Mouse (Mus musculus) liver, embryonic 15.5 days (tissue): Measurements from ENCODE around the gene Olfr988. TPM values are rescaled to one million over a fixed set of nuclear protein-coding genes. Genes with fewer than 3 reads are reported as not detected.
"Not testable (repeated sequence)": the region's sequence is repeated elsewhere in the genome, so short reads cannot be mapped to it uniquely, and the experiment has no call there.

Source experiments
- ATAC-seq: fragments of 200-750 bp; cut with Nextera tagmentation; 2 replicates; pipeline ENCODE4 v1.8.0; 2017; ENCODE audit warnings: moderate number of reproducible peaks, mild to moderate bottlenecking, moderate library complexity; ENCODE audit not compliant: insufficient read depth
- H3K27ac ChIP-seq: fragments of 300-500 bp; sonication (generic); replicated peaks from 2 replicates; pipeline ENCODE4 v1.5.1; 2015; ENCODE audit warnings: mild to moderate bottlenecking, inconsistent platforms
- H3K27me3 ChIP-seq: fragments of 300-500 bp; sonication (generic); 2 replicates; pipeline ENCODE4 v1.6.1; 2015; ENCODE audit warnings: mild to moderate bottlenecking, inconsistent platforms
- H3K36me3 ChIP-seq: fragments of 300-500 bp; sonication (generic); replicated peaks from 2 replicates; pipeline ENCODE4 v1.6.1; 2015; ENCODE audit warnings: moderate library complexity, mild to moderate bottlenecking, inconsistent platforms
- H3K4me1 ChIP-seq: fragments of 300-500 bp; sonication (generic); replicated peaks from 2 replicates; pipeline ENCODE4 v1.6.1; 2015; ENCODE audit warnings: inconsistent platforms
- H3K4me2 ChIP-seq: fragments of 300-500 bp; sonication (generic); 2 replicates; pipeline ENCODE4 v1.6.1; 2015; ENCODE audit warnings: moderate library complexity, mild to moderate bottlenecking, inconsistent platforms
- H3K4me3 ChIP-seq: fragments of 300-500 bp; sonication (generic); replicated peaks from 2 replicates; pipeline ENCODE4 v1.5.1; 2015; ENCODE audit warnings: mild to moderate bottlenecking, inconsistent platforms
- H3K9ac ChIP-seq: fragments of 300-500 bp; sonication (generic); 2 replicates; pipeline ENCODE4 v1.6.1; 2015; ENCODE audit warnings: moderate library complexity, mild to moderate bottlenecking, inconsistent platforms
- H3K9me3 ChIP-seq: fragments of 300-500 bp; sonication (generic); replicated peaks from 2 replicates; pipeline ENCODE4 v1.6.1; 2016; ENCODE audit warnings: inconsistent platforms
- WGBS: fragments of 180-500 bp; shearing (Covaris S2); methylation state at CpG from one replicate; pipeline ENCODE4 v1.1.7; 2015; ENCODE audit warnings: mixed read lengths; ENCODE audit not compliant: insufficient replicate concordance; 5-methylcytosine and 5-hydroxymethylcytosine counted together
- polyA plus RNA-seq: library from polyadenylated mRNA; unstranded; fragments of >200 nt; fragmentation: Nextera tagmentation; extraction: Ambion mirVana; gene quantifications from 2 replicates; pipeline ENCODE4 v1.2.1, GENCODE M21; 2015

Olfr988 gene
- not detected in 2 replicates for polyA plus RNA-seq

GRCm38 (mm10) chr2:85363127-85363526, at the start of gene Olfr988:
Gene Olfr988, minus strand, starts transcription at chr2:85363227.
- not testable (repeated sequence) for H3K9ac ChIP-seq, H3K4me1 ChIP-seq, H3K27me3 ChIP-seq, H3K9me3 ChIP-seq, H3K4me3 ChIP-seq, ATAC-seq, H3K27ac ChIP-seq, H3K36me3 ChIP-seq, H3K4me2 ChIP-seq

GRCm38 (mm10) chr2:85409369-85409768, 46.3 kb upstream of the Olfr988 start, which contains the start of gene Olfr992:
Gene Olfr992, minus strand, starts transcription at chr2:85409469.
- Histone ChIP-seq H3K9ac (no peak within 1 kb of the TSS), H3K9me3 (no peaks in the 10 kb centered on the region), H3K4me3 (no peak within 1 kb of the TSS), H3K4me1 (no peaks in the 10 kb centered on the region), H3K27ac (no peak within 1 kb of the TSS), H3K27me3 (no peaks in the 10 kb centered on the region), H3K36me3 (no peaks in the 10 kb centered on the region), H3K4me2 (no peak within 1 kb of the TSS)
- 42% methylated on average over 2 of the region's 2 CpGs for WGBS
- ATAC-seq: no peak

- no peak overlapping the region for H3K9ac ChIP-seq
- H3K27ac ChIP-seq: no peak overlapping the region
- no peaks in the 10 kb centered on the region for H3K9me3 ChIP-seq
- H3K4me1 ChIP-seq: no peaks in the 10 kb centered on the region
- H3K4me2 ChIP-seq: no peak overlapping the region
- ATAC-seq: no peak
- no peaks in the 10 kb centered on the region for H3K27me3 ChIP-seq
- no peaks in the 10 kb centered on the region for H3K36me3 ChIP-seq
- 35% methylated on average over 7 of the region's 7 CpGs for WGBS
- H3K4me3 ChIP-seq: no peak overlapping the region
These were observed 23.1 kb downstream of the Olfr988 start for GRCm38 (mm10) chr2:85339972-85340371.

- H3K4me1 ChIP-seq, H3K9me3 ChIP-seq, H3K27me3 ChIP-seq, ATAC-seq, H3K9ac ChIP-seq, H3K4me2 ChIP-seq, H3K4me3 ChIP-seq, H3K27ac ChIP-seq, H3K36me3 ChIP-seq: not testable (repeated sequence)
These were observed 23.8 kb downstream of the Olfr988 start, which contains the start of gene Olfr987 for GRCm38 (mm10) chr2:85339215-85339614. Gene Olfr987, minus strand, starts transcription at chr2:85339315.

GRCm38 (mm10) chr2:85319106-85319505, 43.9 kb downstream of the Olfr988 start:
- Histone ChIP-seq H3K9me3 (no peaks in the 10 kb centered on the region), H3K27me3 (no peaks in the 10 kb centered on the region), H3K4me2 (no peak overlapping the region), H3K9ac (no peak overlapping the region), H3K4me1 (no peaks in the 10 kb centered on the region), H3K27ac (no peak overlapping the region), H3K36me3 (no peaks in the 10 kb centered on the region), H3K4me3 (no peak overlapping the region)
- WGBS: 53% methylated on average over 1 of the region's 1 CpGs
- no peak for ATAC-seq

Other genes starting within 250 kb of the Olfr988 start
- 1.6 and 1.8 TPM in 2 replicates for gene Aplnr, start 227.0 kb downstream of the Olfr988 start, polyA plus RNA-seq
- 0.07 TPM in 2 replicates for gene Lrrc55, start 166.0 kb downstream of the Olfr988 start, polyA plus RNA-seq
- gene Olfr987, start 23.9 kb downstream of the Olfr988 start, polyA plus RNA-seq: not detected in 2 replicates
- not detected in 2 replicates for gene Olfr992, start 46.2 kb upstream of the Olfr988 start, polyA plus RNA-seq
- not detected in 2 replicates for gene Olfr993, start 51.6 kb upstream of the Olfr988 start, polyA plus RNA-seq
- gene Olfr994, start 73.2 kb upstream of the Olfr988 start, polyA plus RNA-seq: not detected in 2 replicates
- not detected in 2 replicates for gene Olfr995, start 80.4 kb upstream of the Olfr988 start, polyA plus RNA-seq
- gene 4833423E24Rik, start 155.8 kb upstream of the Olfr988 start, polyA plus RNA-seq: not detected in 2 replicates
- not detected in 2 replicates for gene Olfr996, start 216.0 kb upstream of the Olfr988 start, polyA plus RNA-seq
- gene Olfr998, start 225.7 kb upstream of the Olfr988 start, polyA plus RNA-seq: not detected in 2 replicates
- not detected in 2 replicates for gene Olfr1000, start 248.7 kb upstream of the Olfr988 start, polyA plus RNA-seq